11 mouse cellular contexts compared by ENCODE assay signal in genomic region chr19:30450869-30451542, GRCm38 (mm10).
DNase-seq lines count a peak whose midpoint lies in the region; ATAC-seq and TF ChIP-seq lines count a peak whose summit lies in the region.
"Had no signal": no experiment of that assay in that cellular context is flagged by ENCODE, and none has a peak within 500 bp of the region (broad histone marks: within the 10 kb centered on the region; RNA-seq: fewer than 3 reads in every experiment).

No protein-coding gene starts in this region.

- no peaks in the 10 kb centered on the region for H3K27me3 ChIP-seq in limb, embryonic 14.5 days (ENCODE audit: control insufficient read depth, insufficient read depth, low read length)
- H3K27me3 ChIP-seq in liver, postnatal 0 days (ENCODE audit: insufficient read depth, low read length) = no peaks in the 10 kb centered on the region
- H3K27me3 ChIP-seq: heart, embryonic 13.5 days; liver, embryonic 12.5 days had no signal

- no peak for TF ChIP-seq POLR2A in limb, embryonic 14.5 days (IDR thresholded peaks at IDR 0.05; ENCODE audit: borderline replicate concordance, extremely low read depth, insufficient read depth, insufficient read length)

- no peak overlapping the region for H3K9ac ChIP-seq in limb, embryonic 14.5 days (ENCODE audit: low read depth, low read length, severe bottlenecking)
- H3K9ac ChIP-seq in liver, postnatal 0 days (replicated peaks) = no peak overlapping the region
- H3K9ac ChIP-seq: heart, embryonic 13.5 days; liver, embryonic 12.5 days had no signal

- peak overlapping the region; percentile 56 for H3K27ac ChIP-seq in limb, embryonic 14.5 days (replicated peaks; ENCODE audit: low read depth, low read length)
- no peak overlapping the region for H3K27ac ChIP-seq in liver, postnatal 0 days (ENCODE audit: low read depth)
- H3K27ac ChIP-seq: heart, embryonic 13.5 days; liver, embryonic 12.5 days had no signal

- 0 out of 2 replicates have a peak overlapping the region, but pooled peaks have one; percentile 6 for H3K4me2 ChIP-seq in limb, embryonic 14.5 days (replicated peaks; ENCODE audit: low read depth, low read length, severe bottlenecking)
- H3K4me2 ChIP-seq in liver, postnatal 0 days (ENCODE audit: low read depth, low read length) = no peak overlapping the region
- H3K4me2 ChIP-seq: heart, embryonic 13.5 days; liver, embryonic 12.5 days had no signal

- H3K4me1 ChIP-seq in limb, embryonic 14.5 days (ENCODE audit: control insufficient read depth, insufficient read depth, low read length) = peaks cover 9% of the 10 kb centered on the region; the same call in 1 of the 2 replicates
- no peaks in the 10 kb centered on the region for H3K4me1 ChIP-seq in liver, postnatal 0 days (ENCODE audit: insufficient read depth)
- H3K4me1 ChIP-seq: heart, embryonic 13.5 days; liver, embryonic 12.5 days had no signal

- no peak for TF ChIP-seq CTCF in liver, postnatal 0 days (IDR thresholded peaks at IDR 0.05; ENCODE audit: low read depth)

- peak; percentile 65 for ATAC-seq in frontal cortex, adult (ENCODE audit: low TSS enrichment)
- ATAC-seq in limb, embryonic 14.5 days (ENCODE audit: low FRiP score, low read depth) = peak; percentile 64
- no peak for ATAC-seq in liver, postnatal 0 days
- ATAC-seq: CD4-positive, CD25-positive, alpha-beta regulatory T cell, adult 4 months; liver, embryonic 12.5 days had no signal

- H3K4me3 ChIP-seq in limb, embryonic 14.5 days (replicated peaks; ENCODE audit: low read length) = no peak overlapping the region
- no peak overlapping the region for H3K4me3 ChIP-seq in liver, postnatal 0 days (ENCODE audit: low read depth, low read length)
- H3K4me3 ChIP-seq: heart, embryonic 13.5 days; liver, embryonic 12.5 days had no signal

- H3K36me3 ChIP-seq in limb, embryonic 14.5 days (ENCODE audit: control insufficient read depth, insufficient read depth, low read length) = no peaks in the 10 kb centered on the region
- H3K36me3 ChIP-seq in liver, postnatal 0 days (replicated peaks; ENCODE audit: insufficient read depth, low read length) = no peaks in the 10 kb centered on the region
- H3K36me3 ChIP-seq: heart, embryonic 13.5 days; liver, embryonic 12.5 days had no signal

- DNase-seq in frontal cortex, adult 2 months (ENCODE audit: extremely low spot score in 1 of 2, low spot score in 1 of 2) = no peak
- peak; percentile 65 for DNase-seq in lung, postnatal 10 days
- DNase-seq in lung, adult 18-20 months = no peak
- DNase-seq in brain, embryonic 18.5 days (ENCODE audit: low read depth, low spot score) = peak; percentile 10
- peak; percentile 38 for DNase-seq in limb, embryonic 14.5 days (ENCODE audit: low spot score)
- no peak for DNase-seq in liver, postnatal 0 days
- DNase-seq: kidney, adult 11 months had no signal

- WGBS in limb, embryonic 14.5 days = 53% methylated on average over 13 of the region's 13 CpGs
- 81% methylated on average over 13 of the region's 13 CpGs for WGBS in liver, postnatal 0 days (ENCODE audit: insufficient replicate concordance)

- no peak for TF ChIP-seq EP300 in liver, postnatal 0 days (IDR thresholded peaks at IDR 0.05; ENCODE audit: low read depth)

- no peaks in the 10 kb centered on the region for H3K9me3 ChIP-seq in limb, embryonic 14.5 days (ENCODE audit: control insufficient read depth, low read length)
- no peaks in the 10 kb centered on the region for H3K9me3 ChIP-seq in liver, postnatal 0 days (ENCODE audit: low read length)
- H3K9me3 ChIP-seq: heart, embryonic 13.5 days; liver, embryonic 12.5 days had no signal

Comparison
In these comparisons a context has a peak if more than half of its experiments do, and no peak if none do; other contexts are left out.
1. DNase-seq: peak in lung, postnatal 10 days (single experiment), brain, embryonic 18.5 days (single experiment) and limb, embryonic 14.5 days (single experiment); none in frontal cortex, adult 2 months (0 of 2), lung, adult 18-20 months (0 of 2) and liver, postnatal 0 days (single experiment).